Mouse (Mus musculus): Measurements from ENCODE around the gene Aamp.

Aamp gene

GRCm38 (mm10) chr1:74235938-74236589 lies 48.5 kb downstream of the Aamp start, which contains the start of gene Arpc2:
Gene Arpc2 (plus strand): TSS chr1:74236084.
- DNase-seq, result peak; percentile 97

GRCm38 (mm10) chr1:74230992-74231391 lies 53.5 kb downstream of the Aamp start:
- no peak for DNase-seq

GRCm38 (mm10) chr1:74229942-74230341 lies 54.6 kb downstream of the Aamp start:
- DNase-seq, result no peak
